Mouse (Mus musculus) liver, adult 2 months (tissue): ENCODE results near the gene Abcc12. TPM values are rescaled to one million over a fixed set of nuclear protein-coding genes. Genes with fewer than 3 reads are reported as not detected.

Experiments used
- DNase-seq: peaks from one replicate; pipeline ENCODE4 v3.0.0-alpha.2; 2011; ENCODE audit warnings: low read depth, low spot score; ENCODE audit errors: extremely low read depth
- H3K27ac ChIP-seq: fragments of 200-500 bp; replicated peaks from 2 replicates; pipeline ENCODE4 v1.5.1; 2012; ENCODE audit warnings: low read depth, mild to moderate bottlenecking, control low read depth, inconsistent platforms, low read length; ENCODE audit not compliant: insufficient read depth
- H3K27me3 ChIP-seq: fragments of 200-500 bp; 2 replicates; pipeline ENCODE4 v1.6.1; 2012; ENCODE audit warnings: mild to moderate bottlenecking, moderate library complexity, low read length, inconsistent platforms; ENCODE audit not compliant: control insufficient read depth, insufficient read depth
- H3K36me3 ChIP-seq: fragments of 200-500 bp; 2 replicates; pipeline ENCODE4 v1.6.1; 2012; ENCODE audit warnings: low read length, inconsistent platforms; ENCODE audit not compliant: control insufficient read depth, insufficient read depth
- H3K4me1 ChIP-seq: fragments of 200-500 bp; 2 replicates; pipeline ENCODE4 v1.6.1; 2011; ENCODE audit warnings: low read length; ENCODE audit not compliant: control insufficient read depth, insufficient read depth
- H3K4me3 ChIP-seq: fragments of 200-500 bp; 2 replicates; pipeline ENCODE4 v1.5.1; 2011; ENCODE audit warnings: low read depth, mild to moderate bottlenecking, control low read depth, low read length, moderate library complexity; ENCODE audit not compliant: insufficient read depth
- H3K79me2 ChIP-seq: fragments of 200-500 bp; 2 replicates; pipeline ENCODE4 v1.6.1; 2012; ENCODE audit warnings: inconsistent platforms, mild to moderate bottlenecking, low read length, moderate library complexity; ENCODE audit not compliant: control insufficient read depth, insufficient read depth
- H3K9ac ChIP-seq: fragments of 200-500 bp; 2 replicates; pipeline ENCODE4 v1.6.1; 2012; ENCODE audit warnings: low read depth, mild to moderate bottlenecking, control low read depth, inconsistent platforms, low read length
- CTCF ChIP-seq: fragments of 200-500 bp; IDR thresholded peaks from 2 replicates; pipeline ENCODE4 v1.5.1; 2011; ENCODE audit warnings: low read depth, low read length, control low read depth
- POLR2A ChIP-seq: fragments of 200-500 bp; IDR thresholded peaks from 2 replicates; pipeline ENCODE4 v1.6.1; 2011; ENCODE audit warnings: low read length, control low read depth; ENCODE audit not compliant: insufficient read depth; ENCODE audit errors: extremely low read depth
- WGBS: fragments of 180-500 bp; shearing (Covaris S2); methylation state at CpG from one replicate; pipeline ENCODE4 v1.1.7; 2018; 5-methylcytosine and 5-hydroxymethylcytosine counted together
- polyA plus RNA-seq: library from polyadenylated mRNA; depleted of rRNA; stranded (reverse); fragments of >200 nt; gene quantifications from 2 replicates; pipeline ENCODE4 v1.2.3, GENCODE M21; 2012
- total RNA-seq: library from RNA; depleted of rRNA; stranded (reverse); fragments of >200 nt; gene quantifications from 2 replicates; pipeline ENCODE4 v1.2.3, GENCODE M21; 2014

The Abcc12 gene
- total and polyA plus RNA-seq, 2 experiments = 0.18 to 0.21 TPM

- TF ChIP-seq POLR2A (no peak), CTCF (no peak)
- Histone ChIP-seq H3K4me1 (no peaks in the 10 kb centered on the region), H3K36me3 (no peaks in the 10 kb centered on the region), H3K79me2 (no peaks in the 10 kb centered on the region), H3K27me3 (no peaks in the 10 kb centered on the region), H3K9ac (no peak overlapping the region), H3K27ac (no peak overlapping the region), H3K4me3 (no peak overlapping the region)
- WGBS = 94% methylated on average over 8 of the region's 8 CpGs
- no peak for DNase-seq
These were observed 53.7 kb downstream of the Abcc12 start for GRCm38 (mm10) chr8:86526808-86527207.

GRCm38 (mm10) chr8:86514203-86514602 is 66.3 kb downstream of the Abcc12 start:
- H3K4me3 ChIP-seq = no peak overlapping the region
- WGBS = 87% methylated on average over 1 of the region's 1 CpGs

GRCm38 (mm10) chr8:86512886-86513285 is 67.6 kb downstream of the Abcc12 start:
- WGBS = 64% methylated on average over 5 of the region's 5 CpGs
- H3K4me1 ChIP-seq = no peaks in the 10 kb centered on the region
- TF ChIP-seq POLR2A = no peak
- no peak for TF ChIP-seq CTCF

More at GRCm38 (mm10) chr8:86514203-86514602, 66.3 kb downstream of the Abcc12 start:
- H3K27ac ChIP-seq = no peak overlapping the region
- H3K27me3 ChIP-seq = no peaks in the 10 kb centered on the region
- no peaks in the 10 kb centered on the region for H3K36me3 ChIP-seq
- H3K4me1 ChIP-seq = no peaks in the 10 kb centered on the region
- H3K9ac ChIP-seq = no peak overlapping the region
- DNase-seq = no peak
- no peaks in the 10 kb centered on the region for H3K79me2 ChIP-seq
- TF ChIP-seq POLR2A (no peak), CTCF (no peak)

GRCm38 (mm10) chr8:86512131-86512792 is 68.2 kb downstream of the Abcc12 start:
- Histone ChIP-seq H3K27ac (no peak overlapping the region), H3K4me3 (no peak overlapping the region), H3K27me3 (no peaks in the 10 kb centered on the region), H3K9ac (no peak overlapping the region), H3K4me1 (no peaks in the 10 kb centered on the region), H3K79me2 (no peaks in the 10 kb centered on the region), H3K36me3 (no peaks in the 10 kb centered on the region)
- no peak for DNase-seq
- TF ChIP-seq CTCF (no peak), POLR2A (no peak)
- 62% methylated on average over 10 of the region's 10 CpGs for WGBS

More at GRCm38 (mm10) chr8:86512886-86513285, 67.6 kb downstream of the Abcc12 start:
- Histone ChIP-seq H3K27me3 (no peaks in the 10 kb centered on the region), H3K27ac (no peak overlapping the region), H3K36me3 (no peaks in the 10 kb centered on the region), H3K9ac (no peak overlapping the region), H3K79me2 (no peaks in the 10 kb centered on the region), H3K4me3 (no peak overlapping the region)
- DNase-seq = no peak

- Histone ChIP-seq H3K4me1 (peaks cover 15% of the 10 kb centered on the region), H3K27ac (peak overlapping the region; percentile 94), H3K79me2 (no peaks in the 10 kb centered on the region), H3K9ac (no peak overlapping the region), H3K36me3 (no peaks in the 10 kb centered on the region), H3K4me3 (no peak overlapping the region), H3K27me3 (no peaks in the 10 kb centered on the region)
- no peak for TF ChIP-seq POLR2A
- TF ChIP-seq CTCF = no peak
- peak; percentile 93 for DNase-seq
- WGBS = 16% methylated on average over 7 of the region's 7 CpGs
These were observed 79.1 kb downstream of the Abcc12 start for GRCm38 (mm10) chr8:86501341-86501740.

- 55% methylated on average over 4 of the region's 4 CpGs for WGBS
- Histone ChIP-seq H3K79me2 (no peaks in the 10 kb centered on the region), H3K4me3 (no peak overlapping the region), H3K27me3 (no peaks in the 10 kb centered on the region), H3K36me3 (no peaks in the 10 kb centered on the region), H3K9ac (no peak overlapping the region), H3K4me1 (peaks cover 20% of the 10 kb centered on the region), H3K27ac (no peak overlapping the region)
- TF ChIP-seq POLR2A (no peak), CTCF (no peak)
- DNase-seq = peak; percentile 64
These were observed 85.4 kb downstream of the Abcc12 start for GRCm38 (mm10) chr8:86495056-86495455.
